Mouse (Mus musculus) ES-Bruce4 (cell line): ENCODE measurements around the gene Ccdc170. TPM values are rescaled to one million over a fixed set of nuclear protein-coding genes. Genes with fewer than 3 reads are reported as not detected.
"Not testable (repeated sequence)": the region's sequence is repeated elsewhere in the genome, so short reads cannot be mapped to it uniquely, and the experiment has no call there.

ENCODE experiments used
- H3K27ac ChIP-seq: 2 replicates; pipeline ENCODE4 v1.5.1; 2012; ENCODE audit warnings: low read length, inconsistent platforms; ENCODE audit not compliant: insufficient read depth
- H3K27me3 ChIP-seq: 2 replicates; pipeline ENCODE4 v1.6.1; 2012; ENCODE audit warnings: mild to moderate bottlenecking, low read length, inconsistent platforms; ENCODE audit not compliant: control insufficient read depth, poor library complexity, insufficient read depth, severe bottlenecking
- H3K36me3 ChIP-seq: 2 replicates; pipeline ENCODE4 v1.6.1; 2012; ENCODE audit warnings: inconsistent platforms, mild to moderate bottlenecking, low read length, moderate library complexity; ENCODE audit not compliant: control insufficient read depth, poor library complexity, insufficient read depth, severe bottlenecking
- H3K4me1 ChIP-seq: one replicate; pipeline ENCODE4 v1.8.1; 2011; ENCODE audit warnings: low read length; ENCODE audit not compliant: control insufficient read depth, insufficient read depth
- H3K4me3 ChIP-seq: 2 replicates; pipeline ENCODE4 v1.5.1; 2011; ENCODE audit warnings: low read depth, mild to moderate bottlenecking, low read length
- H3K9ac ChIP-seq: 2 replicates; pipeline ENCODE4 v1.6.1; 2012; ENCODE audit warnings: low read depth, mild to moderate bottlenecking, inconsistent platforms; ENCODE audit not compliant: poor library complexity, severe bottlenecking
- H3K9me3 ChIP-seq: replicated peaks from 2 replicates; pipeline ENCODE4 v1.6.1; 2012; ENCODE audit warnings: mild to moderate bottlenecking, low read length, inconsistent platforms; ENCODE audit not compliant: control insufficient read depth, poor library complexity, insufficient read depth, severe bottlenecking
- CTCF ChIP-seq: IDR thresholded peaks from one replicate; pipeline ENCODE4 v1.8.1; 2011; ENCODE audit warnings: low read depth, low read length
- EP300 ChIP-seq: IDR thresholded peaks from 2 replicates; pipeline ENCODE4 v1.6.1; 2011; ENCODE audit warnings: low read depth, low read length; ENCODE audit not compliant: insufficient read depth
- POLR2A ChIP-seq: IDR thresholded peaks from one replicate; pipeline ENCODE4 v1.8.1; 2011; ENCODE audit warnings: low read length; ENCODE audit not compliant: insufficient read depth
- polyA plus RNA-seq: library from polyadenylated mRNA; stranded (reverse); fragments of >200 nt; gene quantifications from 2 replicates; pipeline ENCODE4 v1.2.4, GENCODE M21; 2011; ENCODE audit warnings: low read depth; ENCODE audit not compliant: missing spikeins, insufficient read depth, insufficient read length

Gene Ccdc170
- 4.2 and 6.8 TPM in 2 replicates for polyA plus RNA-seq

DNA sequence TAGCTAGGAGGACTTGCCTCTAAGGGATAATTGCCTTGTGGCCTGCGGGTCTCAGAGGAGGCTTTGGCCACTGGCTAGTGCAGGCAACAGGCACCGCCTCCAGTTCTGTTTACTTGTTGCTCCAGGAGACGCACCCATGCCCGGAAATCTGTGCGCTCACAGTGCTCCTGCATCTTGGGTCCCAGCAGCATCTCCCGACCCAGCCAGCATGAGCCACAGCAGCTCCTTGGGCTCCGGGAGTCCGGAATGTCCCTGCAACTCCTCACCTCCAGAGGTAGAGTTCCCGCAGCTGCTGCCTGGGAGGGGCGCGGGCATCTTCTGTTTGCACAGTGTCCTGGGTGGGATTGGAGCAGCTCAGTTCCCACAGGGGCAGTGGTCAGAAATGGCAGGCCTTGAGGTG, at the start of gene Ccdc170:
TSS of gene Ccdc170 (plus strand) at position 148 of the 400 bp plus-strand sequence.
- TF ChIP-seq EP300 (peak; percentile 72; the same call in 1 of the 2 replicates), CTCF (no peak)
- Histone ChIP-seq H3K9me3 (no peaks in the 10 kb centered on the region), H3K27me3 (no peaks in the 10 kb centered on the region), H3K36me3 (no peaks in the 10 kb centered on the region), H3K4me1 (peaks cover 3% of the 10 kb centered on the region), H3K27ac (peak within 1 kb of the TSS; percentile 89), H3K9ac (peak within 1 kb of the TSS; percentile 5), H3K4me3 (peak within 1 kb of the TSS; percentile 52)

DNA sequence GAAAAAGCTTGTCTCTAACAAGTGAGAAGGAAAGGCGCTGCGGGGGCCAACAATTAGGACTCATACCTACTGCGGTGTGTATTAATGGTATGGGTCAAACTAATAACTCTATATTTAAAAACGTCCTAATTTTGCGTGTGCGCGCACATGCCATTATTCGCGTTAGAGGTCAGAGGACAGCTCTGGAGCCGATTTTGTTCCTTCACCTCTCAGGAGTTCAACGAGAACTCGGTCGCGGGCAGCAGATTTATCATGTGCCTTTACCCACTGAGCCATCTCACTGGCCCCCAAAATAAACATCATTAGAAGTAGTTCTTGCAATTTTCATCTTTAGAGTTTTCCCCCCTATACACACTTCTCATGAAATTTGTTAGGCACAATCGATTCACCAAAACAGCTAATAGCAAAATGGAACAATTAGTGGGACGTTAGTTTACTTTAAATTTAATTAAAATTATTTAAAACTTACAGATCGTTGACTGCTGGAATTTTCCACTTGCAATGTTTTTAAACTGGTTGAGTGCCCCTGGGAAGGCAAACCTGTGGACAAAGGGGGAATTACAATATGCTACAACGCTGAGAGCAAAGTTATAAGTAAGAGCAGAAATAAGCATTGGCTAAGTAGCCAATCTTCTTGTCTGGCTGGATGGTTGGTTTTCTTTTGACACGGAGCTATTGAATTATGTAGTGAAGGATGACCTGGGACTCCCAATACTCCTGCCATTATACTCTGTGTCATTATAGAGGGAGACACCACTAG, 49.1 kb upstream of the Ccdc170 start:
- Histone ChIP-seq H3K9ac (peak overlapping the region; percentile 81), H3K9me3 (no peaks in the 10 kb centered on the region), H3K4me1 (no peaks in the 10 kb centered on the region), H3K4me3 (peak overlapping the region; percentile 76), H3K36me3 (peaks cover 16% of the 10 kb centered on the region), H3K27ac (peak overlapping the region; percentile 63), H3K27me3 (no peaks in the 10 kb centered on the region)
- no peak for TF ChIP-seq POLR2A
- no peak for TF ChIP-seq CTCF
- TF ChIP-seq EP300: no peak

GRCm38 (mm10) chr10:4433871-4434270, 48.4 kb upstream of the Ccdc170 start:
- Histone ChIP-seq H3K27ac (0 out of 2 replicates have a peak overlapping the region, but pooled peaks have one; percentile 21), H3K4me3 (0 out of 2 replicates have a peak overlapping the region, but pooled peaks have one; percentile 20), H3K36me3 (peaks cover 16% of the 10 kb centered on the region), H3K9ac (peak overlapping the region; percentile 81)
- H3K9me3 ChIP-seq, H3K27me3 ChIP-seq, H3K4me1 ChIP-seq: not testable (repeated sequence)

DNA sequence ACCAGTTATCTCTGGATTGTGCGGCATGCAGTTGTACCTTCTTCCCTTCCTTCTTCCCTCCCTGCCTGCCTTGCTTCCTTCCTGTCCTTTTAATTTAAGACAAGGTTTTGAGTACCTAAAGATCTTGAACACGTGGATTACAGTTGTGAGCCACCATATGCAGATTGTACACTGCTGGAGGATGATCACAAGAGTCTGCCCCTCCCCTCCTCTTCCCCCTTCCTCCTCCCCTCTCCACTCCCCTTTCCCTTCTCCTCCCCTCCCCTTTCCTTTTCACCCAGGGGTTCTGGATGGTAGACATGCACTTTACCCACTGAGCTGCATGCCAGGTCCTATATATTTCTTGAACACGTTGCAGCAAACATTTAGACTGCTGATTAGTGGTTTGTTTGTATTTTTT, 46.9 kb upstream of the Ccdc170 start:
- H3K9ac ChIP-seq: peak overlapping the region; percentile 46; the same call in 1 of the 2 replicates
- H3K27me3 ChIP-seq: no peaks in the 10 kb centered on the region
- H3K27ac ChIP-seq: no peak overlapping the region
- TF ChIP-seq EP300: no peak
- TF ChIP-seq CTCF: no peak
- no peak for TF ChIP-seq POLR2A
- H3K9me3 ChIP-seq: no peaks in the 10 kb centered on the region
- no peaks in the 10 kb centered on the region for H3K4me1 ChIP-seq
- H3K4me3 ChIP-seq: no peak overlapping the region
- peaks cover 26% of the 10 kb centered on the region for H3K36me3 ChIP-seq

- Histone ChIP-seq H3K4me1 (no peaks in the 10 kb centered on the region), H3K27me3 (no peaks in the 10 kb centered on the region), H3K27ac (no peak overlapping the region), H3K9me3 (peaks cover 4% of the 10 kb centered on the region; the same call in 1 of the 2 replicates), H3K9ac (no peak overlapping the region), H3K36me3 (peaks cover 8% of the 10 kb centered on the region), H3K4me3 (no peak overlapping the region)
- no peak for TF ChIP-seq EP300
- TF ChIP-seq POLR2A: no peak
- TF ChIP-seq CTCF: no peak
These were observed 25.9 kb upstream of the Ccdc170 start for GRCm38 (mm10) chr10:4456409-4456808.

- H3K4me3 ChIP-seq: no peak overlapping the region
- no peak overlapping the region for H3K9ac ChIP-seq
- peaks cover 11% of the 10 kb centered on the region for H3K9me3 ChIP-seq
- no peak overlapping the region for H3K27ac ChIP-seq
- H3K4me1 ChIP-seq: no peaks in the 10 kb centered on the region
- no peaks in the 10 kb centered on the region for H3K27me3 ChIP-seq
- no peaks in the 10 kb centered on the region; the same call in 1 of the 2 replicates for H3K36me3 ChIP-seq
- TF ChIP-seq POLR2A: no peak
- TF ChIP-seq CTCF: no peak
- no peak for TF ChIP-seq EP300
These were observed 22.1 kb upstream of the Ccdc170 start for GRCm38 (mm10) chr10:4460201-4460600.
